Mouse (Mus musculus) spleen, adult 2 months (tissue): ENCODE data around the gene Atp1a2.

ENCODE experiments used
- CTCF ChIP-seq: fragments of 200-500 bp; IDR thresholded peaks from 2 replicates; pipeline ENCODE4 v1.5.1; 2011; ENCODE audit warnings: mild to moderate bottlenecking, inconsistent platforms; ENCODE audit not compliant: insufficient read depth, insufficient read length, insufficient replicate concordance; ENCODE audit errors: extremely low read depth
- POLR2A ChIP-seq: fragments of 200-500 bp; IDR thresholded peaks from 2 replicates; pipeline ENCODE4 v1.6.1; 2011; ENCODE audit warnings: low read depth, low read length, inconsistent platforms

- no peak for TF ChIP-seq CTCF
- TF ChIP-seq POLR2A: no peak
Observed at GRCm38 (mm10) chr1:172317946-172318345, 20.1 kb upstream of the Atp1a2 start.
